Mouse (Mus musculus) myocyte (in vitro differentiated cells): ENCODE data around the gene Osbpl6. TPM values are rescaled to one million over a fixed set of nuclear protein-coding genes. Genes with fewer than 3 reads are reported as not detected.

Source experiments
- H3K27me3 ChIP-seq: one replicate; pipeline ENCODE4 v1.6.1; 2011; ENCODE audit not compliant: control insufficient read depth, insufficient read depth, insufficient read length
- H3K36me3 ChIP-seq: one replicate; pipeline ENCODE4 v1.6.1; 2011; ENCODE audit not compliant: control insufficient read depth, insufficient read depth
- H3K4me2 ChIP-seq: one replicate; pipeline ENCODE4 v1.6.1; 2011; ENCODE audit warnings: low read depth, control low read depth
- H3K4me3 ChIP-seq: one replicate; pipeline ENCODE4 v1.5.1; 2011; ENCODE audit warnings: mild to moderate bottlenecking, control low read depth, moderate library complexity
- H3K79me2 ChIP-seq: one replicate; pipeline ENCODE4 v1.6.1; 2011; ENCODE audit not compliant: control insufficient read depth, insufficient read depth
- H3ac ChIP-seq: one replicate; pipeline ENCODE4 v1.6.1; 2011; ENCODE audit not compliant: control insufficient read depth, insufficient read length
- CEBPB ChIP-seq: IDR thresholded peaks from 2 replicates; pipeline ENCODE4 v1.6.1; 2011; ENCODE audit warnings: mild to moderate bottlenecking, moderate library complexity; ENCODE audit not compliant: poor library complexity, insufficient read depth, severe bottlenecking
- E2F4 ChIP-seq: IDR thresholded peaks from one replicate; pipeline ENCODE4 v1.6.1; 2011; ENCODE audit warnings: mild to moderate bottlenecking, control low read depth, moderate library complexity; ENCODE audit not compliant: insufficient read depth
- MAX ChIP-seq: IDR thresholded peaks from one replicate; pipeline ENCODE4 v1.6.1; 2011; ENCODE audit warnings: low read depth, mild to moderate bottlenecking, control low read depth
- MYOD1 ChIP-seq, 3 experiments: IDR thresholded peaks; one replicate each; pipeline ENCODE4 v1.6.1; 2011; ENCODE audit warnings: control low read depth in 2 of 3, low read depth in 2 of 3, mild to moderate bottlenecking in 2 of 3, moderate library complexity in 1 of 3; ENCODE audit not compliant: insufficient read length in 2 of 3, control insufficient read depth in 1 of 3
- MYOG ChIP-seq, 3 experiments: IDR thresholded peaks; one replicate each; pipeline ENCODE4 v1.6.1; 2011; ENCODE audit warnings: control low read depth in 2 of 3, low read depth in 2 of 3, mild to moderate bottlenecking in 2 of 3; ENCODE audit not compliant: insufficient read length in 2 of 3, control insufficient read depth in 1 of 3, insufficient read depth in 1 of 3
- POLR2A ChIP-seq: IDR thresholded peaks from one replicate; pipeline ENCODE4 v1.6.1; 2011; ENCODE audit warnings: low read depth, mild to moderate bottlenecking, control low read depth, moderate library complexity; ENCODE audit not compliant: insufficient read length
- POLR2AphosphoS2 ChIP-seq: IDR thresholded peaks from one replicate; pipeline ENCODE4 v1.6.1; 2011; ENCODE audit warnings: low read depth, control low read depth; ENCODE audit not compliant: insufficient read length
- REST ChIP-seq: IDR thresholded peaks from one replicate; pipeline ENCODE4 v1.6.1; 2011; ENCODE audit warnings: mild to moderate bottlenecking, control low read depth, moderate library complexity; ENCODE audit not compliant: insufficient read depth, insufficient read length
- SRF ChIP-seq: IDR thresholded peaks from one replicate; pipeline ENCODE4 v1.6.1; 2011; ENCODE audit warnings: low read depth; ENCODE audit not compliant: control insufficient read depth, insufficient read length
- TCF12 ChIP-seq: IDR thresholded peaks from one replicate; pipeline ENCODE4 v1.6.1; 2011; ENCODE audit warnings: mild to moderate bottlenecking, control low read depth; ENCODE audit not compliant: poor library complexity, insufficient read depth, severe bottlenecking
- TCF3 ChIP-seq: IDR thresholded peaks from one replicate; pipeline ENCODE4 v1.6.1; 2011; ENCODE audit warnings: low read depth, control low read depth; ENCODE audit not compliant: insufficient read length
- USF1 ChIP-seq: IDR thresholded peaks from one replicate; pipeline ENCODE4 v1.6.1; 2011; ENCODE audit warnings: low read depth, mild to moderate bottlenecking, control low read depth, moderate library complexity
- polyA plus RNA-seq: library from polyadenylated mRNA; unstranded; fragments of >200 nt; fragmentation: generic; extraction: Trizol; gene quantifications from one replicate; pipeline ENCODE4 v1.2.1, GENCODE M21; 2012; ENCODE audit warnings: missing spikeins

The Osbpl6 gene
- polyA plus RNA-seq, 1 experiment, result 1.7 TPM

DNA sequence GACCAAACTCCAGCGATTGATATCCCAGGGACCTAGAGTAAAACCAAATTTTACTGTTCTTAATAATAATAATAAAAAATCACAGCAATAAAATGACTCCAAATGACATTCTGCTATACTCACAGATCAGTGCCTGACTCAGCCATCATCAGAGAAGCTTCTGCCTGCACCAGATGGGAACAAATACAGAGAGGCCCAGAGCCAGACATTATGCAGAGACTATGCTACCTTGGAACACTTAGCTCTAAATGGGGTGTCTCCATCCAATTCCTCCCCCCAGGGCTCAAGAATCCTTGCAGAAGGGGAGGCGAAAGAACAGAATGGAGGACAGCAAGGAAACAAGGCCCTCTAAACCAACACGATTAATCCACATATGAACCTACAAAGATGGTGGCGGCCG lies 60.4 kb downstream of the Osbpl6 start:
- H3K4me2 ChIP-seq, result no peak overlapping the region

DNA sequence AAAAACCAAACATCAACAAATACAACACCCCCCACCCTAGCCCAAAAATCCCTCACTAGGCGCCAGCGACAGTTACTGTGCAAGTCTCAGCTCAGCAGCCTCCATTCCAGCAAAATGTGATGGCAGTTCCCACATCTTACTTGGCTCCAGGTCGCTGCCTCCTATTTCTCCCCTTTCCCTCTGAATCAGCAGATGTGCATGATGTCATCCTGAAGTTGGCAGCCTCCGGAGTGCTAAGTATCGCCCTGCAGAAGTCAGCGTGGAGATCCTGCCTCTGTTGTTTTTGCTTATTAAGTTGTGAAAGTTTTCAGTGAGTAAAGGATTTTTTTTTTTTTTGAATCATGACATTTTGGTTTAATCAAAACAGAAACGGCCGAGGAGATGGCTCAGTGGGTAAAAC lies 61.9 kb downstream of the Osbpl6 start:
- Histone ChIP-seq H3K79me2 (no peaks in the 10 kb centered on the region), H3K4me2 (peak overlapping the region; percentile 24), H3K4me3 (no peak overlapping the region), H3K36me3 (no peaks in the 10 kb centered on the region), H3ac (no peak overlapping the region), H3K27me3 (no peaks in the 10 kb centered on the region)
- TF ChIP-seq CEBPB (no peak), MYOG (IDR thresholded peaks at IDR 0.05; ENCODE audit: control insufficient read depth in 1 of 3, insufficient read depth in 1 of 3, insufficient read length in 2 of 3, low read depth in 2 of 3) (no peak), MAX (no peak), POLR2AphosphoS2 (no peak)

More for the DNA sequence above, 60.4 kb downstream of the Osbpl6 start:
- no peaks in the 10 kb centered on the region for H3K27me3 ChIP-seq
- no peak overlapping the region for H3ac ChIP-seq
- no peaks in the 10 kb centered on the region for H3K36me3 ChIP-seq
- TF ChIP-seq USF1 (no peak), E2F4 (no peak), TCF3 (no peak), MAX (no peak), POLR2A (no peak), REST (no peak), MYOG (IDR thresholded peaks at IDR 0.05; ENCODE audit: control insufficient read depth in 1 of 3, insufficient read depth in 1 of 3, insufficient read length in 2 of 3, low read depth in 2 of 3) (no peak), CEBPB (no peak), TCF12 (no peak), POLR2AphosphoS2 (no peak), MYOD1 (IDR thresholded peaks at IDR 0.05; ENCODE audit: control insufficient read depth in 1 of 3, insufficient read length in 2 of 3, low read depth in 2 of 3) (no peak), SRF (no peak)
- no peak overlapping the region for H3K4me3 ChIP-seq
- no peaks in the 10 kb centered on the region for H3K79me2 ChIP-seq

DNA sequence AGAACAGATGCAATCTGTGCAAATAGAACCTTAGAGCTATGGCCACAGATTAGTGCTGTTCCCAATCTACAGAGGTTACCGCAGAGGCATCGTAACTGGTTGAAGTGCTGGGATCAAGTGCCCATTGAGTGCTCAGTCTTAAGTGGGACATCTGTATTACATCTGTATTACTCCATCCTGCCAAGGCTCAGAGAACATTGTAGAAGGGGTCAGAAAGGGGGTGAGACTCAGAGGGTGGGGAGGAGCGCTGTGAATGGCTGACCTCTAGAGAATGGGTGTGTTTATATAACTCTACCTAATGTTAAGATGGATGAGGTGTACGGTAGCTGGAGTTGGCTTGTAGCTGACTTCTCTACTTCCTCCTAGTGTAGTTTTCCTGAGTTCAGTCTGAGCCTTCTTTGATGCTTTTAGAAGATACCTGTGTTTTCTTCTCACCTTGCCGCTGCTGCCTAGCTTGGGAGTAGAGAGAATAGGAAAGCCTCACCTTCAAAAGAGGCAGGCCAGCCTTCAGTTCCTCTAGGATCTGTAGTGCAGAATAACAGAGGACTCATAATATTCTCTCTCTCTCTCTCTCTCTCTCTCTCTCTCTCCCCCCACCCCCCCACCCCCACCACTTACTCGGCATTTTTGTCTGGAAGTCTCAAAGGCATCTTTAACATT lies 62.9 kb downstream of the Osbpl6 start:
- Histone ChIP-seq H3ac (no peak overlapping the region), H3K36me3 (no peaks in the 10 kb centered on the region), H3K4me3 (no peak overlapping the region), H3K4me2 (no peak overlapping the region), H3K79me2 (no peaks in the 10 kb centered on the region), H3K27me3 (no peaks in the 10 kb centered on the region)
- TF ChIP-seq POLR2A (no peak), USF1 (no peak), MYOG (IDR thresholded peaks at IDR 0.05; ENCODE audit: control insufficient read depth in 1 of 3, insufficient read depth in 1 of 3, insufficient read length in 2 of 3, low read depth in 2 of 3) (no peak), MAX (no peak), POLR2AphosphoS2 (no peak), SRF (no peak), TCF3 (no peak)

DNA sequence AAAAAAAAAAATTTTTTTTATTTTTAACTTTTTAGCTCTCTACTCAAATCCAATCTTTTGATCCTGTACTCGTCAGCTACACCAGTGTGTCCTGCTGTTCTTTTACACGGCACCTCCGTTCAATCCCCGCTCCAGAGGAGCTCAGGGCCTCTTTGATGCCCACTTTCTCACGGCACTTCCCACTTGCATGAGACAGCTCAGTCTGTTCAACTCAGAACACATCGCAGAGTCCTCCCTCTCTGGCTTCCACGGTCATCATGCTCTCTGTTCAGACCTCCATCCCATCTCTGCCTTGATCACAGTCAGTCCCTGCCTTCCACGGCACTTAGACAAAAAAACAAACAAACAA lies 63.4 kb downstream of the Osbpl6 start:
- H3K4me2 ChIP-seq, result no peak overlapping the region
- TF ChIP-seq MYOD1 (IDR thresholded peaks at IDR 0.05; ENCODE audit: control insufficient read depth in 1 of 3, insufficient read length in 2 of 3, low read depth in 2 of 3), result no peak
- no peak for TF ChIP-seq SRF
- no peak for TF ChIP-seq POLR2AphosphoS2
- H3ac ChIP-seq, result no peak overlapping the region
- no peak overlapping the region for H3K4me3 ChIP-seq
- no peaks in the 10 kb centered on the region for H3K79me2 ChIP-seq
- H3K27me3 ChIP-seq, result no peaks in the 10 kb centered on the region
- H3K36me3 ChIP-seq, result no peaks in the 10 kb centered on the region

DNA sequence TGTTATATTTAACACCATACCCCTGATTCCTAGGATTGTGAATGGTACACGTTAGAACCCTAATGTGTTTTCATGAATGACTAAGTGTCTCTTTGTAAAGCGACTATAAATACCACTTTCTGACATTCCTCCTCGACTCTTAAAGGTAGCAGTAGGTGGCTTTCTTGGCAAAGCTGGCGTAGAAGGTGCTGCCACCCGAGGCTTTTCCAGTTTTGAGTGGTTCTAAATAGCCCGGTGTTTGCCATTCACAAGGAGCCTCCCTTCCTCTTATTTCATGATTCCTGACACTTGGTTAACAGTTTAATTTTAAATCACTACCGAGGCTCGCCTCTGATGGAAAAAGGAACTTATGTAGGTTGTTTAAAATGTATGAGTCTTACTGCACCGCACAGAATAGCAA lies 64.1 kb downstream of the Osbpl6 start:
- Histone ChIP-seq H3ac (no peak overlapping the region), H3K4me2 (no peak overlapping the region), H3K4me3 (no peak overlapping the region), H3K27me3 (no peaks in the 10 kb centered on the region), H3K79me2 (no peaks in the 10 kb centered on the region), H3K36me3 (no peaks in the 10 kb centered on the region)
- TF ChIP-seq MYOD1 (IDR thresholded peaks at IDR 0.05; ENCODE audit: control insufficient read depth in 1 of 3, insufficient read length in 2 of 3, low read depth in 2 of 3), result no peak
- TF ChIP-seq CEBPB, result no peak
- TF ChIP-seq TCF3, result no peak
- no peak for TF ChIP-seq REST
- no peak for TF ChIP-seq USF1
- TF ChIP-seq E2F4, result no peak
- no peak for TF ChIP-seq MYOG (IDR thresholded peaks at IDR 0.05; ENCODE audit: control insufficient read depth in 1 of 3, insufficient read depth in 1 of 3, insufficient read length in 2 of 3, low read depth in 2 of 3)
- TF ChIP-seq POLR2A, result no peak
- no peak for TF ChIP-seq MAX
- TF ChIP-seq TCF12, result no peak
- TF ChIP-seq SRF, result no peak
- TF ChIP-seq POLR2AphosphoS2, result no peak
